Mouse (Mus musculus): Measurements from ENCODE around the gene C9. TPM values are rescaled to one million over a fixed set of nuclear protein-coding genes. Genes with fewer than 3 reads are reported as not detected.

The C9 gene
- not detected in 2 replicates for polyA plus RNA-seq (2012; rRNA removed)

DNA sequence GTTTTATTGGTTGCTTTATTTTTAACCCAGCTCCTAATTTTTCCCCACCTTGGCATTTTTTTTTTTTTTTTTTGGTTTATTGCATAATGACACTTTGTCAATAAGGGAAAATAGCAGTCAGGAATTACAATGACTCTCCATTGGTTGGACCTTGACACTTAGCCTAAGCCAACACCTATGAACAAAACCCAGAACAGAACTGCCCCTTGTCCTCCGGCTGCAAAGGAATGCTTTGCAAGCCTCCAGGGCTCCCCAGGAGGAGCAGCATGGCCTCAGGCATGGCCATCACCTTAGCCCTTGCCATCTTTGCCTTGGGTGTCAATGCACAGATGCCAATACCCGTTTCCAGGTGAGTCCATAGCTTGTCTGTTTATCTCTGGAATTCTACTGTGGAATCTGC, at the start of gene C9:
Gene C9 (plus strand): TSS at position 193 of the 400 bp plus-strand sequence.
- DNase-seq (ENCODE audit: low read depth, low spot score) = peak; percentile 18
- WGBS = 35% methylated on average over 2 of the region's 2 CpGs

DNA sequence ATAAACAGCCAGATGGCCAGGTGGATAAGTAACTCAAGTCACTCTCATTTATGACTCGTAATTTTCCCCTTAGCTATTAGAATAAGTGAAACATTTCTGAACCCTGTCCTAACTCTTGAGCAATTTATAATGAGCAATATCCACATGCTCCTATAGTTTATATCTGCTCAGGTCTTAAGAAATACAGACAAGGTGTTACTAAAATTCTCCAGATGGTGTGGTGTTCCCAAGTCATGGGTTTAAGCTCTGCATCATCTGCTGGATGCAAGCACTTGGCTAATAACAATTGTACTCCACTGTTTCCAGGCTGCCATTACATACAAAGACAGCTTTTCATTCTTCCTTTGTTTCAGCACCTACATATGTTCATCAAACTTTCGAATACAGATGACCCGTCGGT, 46.9 kb upstream of the C9 start:
- WGBS = 90% methylated on average over 4 of the region's 4 CpGs
- no peak for DNase-seq (ENCODE audit: low read depth, low spot score)

DNA sequence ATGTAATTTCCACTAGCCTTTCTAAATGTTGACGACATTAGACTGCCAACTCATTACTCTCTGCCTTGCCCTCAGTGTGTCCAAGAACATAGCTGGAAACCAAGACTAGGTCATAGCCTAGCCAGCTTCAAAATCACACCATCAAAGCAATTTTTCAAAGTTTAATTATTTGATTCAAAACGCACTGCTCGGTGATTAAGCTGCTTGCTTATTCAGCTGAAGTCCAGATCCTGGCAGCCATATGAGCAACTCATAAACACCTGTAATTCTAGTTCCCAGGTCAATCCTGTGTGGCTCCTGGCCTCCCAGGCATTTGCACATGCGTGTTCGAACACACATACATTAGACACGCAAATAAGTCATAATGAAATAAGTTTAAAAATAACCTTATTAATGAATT, 46.2 kb upstream of the C9 start:
- 78% methylated on average over 6 of the region's 6 CpGs for WGBS
- no peak for DNase-seq (ENCODE audit: low read depth, low spot score)

- no peak for DNase-seq (ENCODE audit: low read depth, low spot score)
- 83% methylated on average over 8 of the region's 8 CpGs for WGBS
Measured at GRCm38 (mm10) chr15:6400115-6400514, 45.0 kb upstream of the C9 start.

DNA sequence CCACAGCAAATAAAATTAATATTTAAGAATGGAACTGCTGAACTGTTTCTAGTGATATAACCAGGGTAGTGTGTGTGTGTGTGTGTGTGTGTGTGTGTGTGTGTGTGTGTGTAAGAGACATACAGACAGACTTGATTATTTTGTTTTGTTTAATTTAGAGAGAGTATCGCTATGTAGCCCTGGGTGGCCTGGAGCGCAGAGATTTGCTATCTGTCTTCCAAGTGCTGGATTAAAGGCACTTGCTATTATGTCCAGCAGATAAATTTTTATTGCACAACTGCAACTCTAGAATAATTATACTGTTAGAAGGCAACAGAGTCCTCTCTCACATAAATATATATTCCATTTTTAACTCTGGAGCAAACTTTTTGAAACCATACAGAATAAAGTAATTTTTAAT, 42.7 kb upstream of the C9 start:
- 63% methylated on average over 2 of the region's 2 CpGs for WGBS
- DNase-seq (ENCODE audit: low read depth, low spot score) = no peak

DNA sequence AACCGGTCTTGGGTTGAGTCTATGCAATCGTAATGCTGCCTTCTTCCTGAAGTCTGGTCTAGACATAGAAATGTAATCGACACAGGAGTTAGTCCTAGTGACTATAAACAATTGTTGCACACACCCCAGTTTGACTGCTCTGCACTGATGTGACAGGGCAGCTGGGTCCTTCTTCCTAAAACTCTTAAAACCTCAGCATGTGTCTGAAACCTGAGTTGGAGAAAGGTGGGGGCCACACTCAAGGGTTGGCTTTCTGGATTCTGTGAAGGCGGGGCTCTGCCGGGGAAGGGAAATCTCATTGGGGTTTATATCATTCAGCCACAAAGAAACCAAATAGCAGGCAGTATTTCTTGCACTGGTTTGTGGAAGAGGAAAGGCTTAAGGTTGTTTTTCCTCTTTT, 41.0 kb upstream of the C9 start:
- WGBS = 42% methylated on average over 5 of the region's 5 CpGs
- no peak for DNase-seq (ENCODE audit: low read depth, low spot score)

GRCm38 (mm10) chr15:6406771-6407170, 38.4 kb upstream of the C9 start:
- WGBS = 63% methylated on average over 6 of the region's 6 CpGs

GRCm38 (mm10) chr15:6409031-6409430, 36.1 kb upstream of the C9 start:
- no peak for DNase-seq (ENCODE audit: low read depth, low spot score)
- 69% methylated on average over 8 of the region's 8 CpGs for WGBS

More at GRCm38 (mm10) chr15:6406771-6407170, 38.4 kb upstream of the C9 start:
- no peak for DNase-seq (ENCODE audit: low read depth, low spot score)

GRCm38 (mm10) chr15:6410161-6410560, 35.0 kb upstream of the C9 start:
- DNase-seq (ENCODE audit: low read depth, low spot score) = no peak
- 63% methylated on average over 3 of the region's 3 CpGs for WGBS

GRCm38 (mm10) chr15:6411334-6411733, 33.8 kb upstream of the C9 start:
- DNase-seq (ENCODE audit: low read depth, low spot score) = no peak
- 67% methylated on average over 6 of the region's 6 CpGs for WGBS

- WGBS = 77% methylated on average over 5 of the region's 5 CpGs
- no peak for DNase-seq (ENCODE audit: low read depth, low spot score)
Measured at GRCm38 (mm10) chr15:6415317-6415716, 29.8 kb upstream of the C9 start.

DNA sequence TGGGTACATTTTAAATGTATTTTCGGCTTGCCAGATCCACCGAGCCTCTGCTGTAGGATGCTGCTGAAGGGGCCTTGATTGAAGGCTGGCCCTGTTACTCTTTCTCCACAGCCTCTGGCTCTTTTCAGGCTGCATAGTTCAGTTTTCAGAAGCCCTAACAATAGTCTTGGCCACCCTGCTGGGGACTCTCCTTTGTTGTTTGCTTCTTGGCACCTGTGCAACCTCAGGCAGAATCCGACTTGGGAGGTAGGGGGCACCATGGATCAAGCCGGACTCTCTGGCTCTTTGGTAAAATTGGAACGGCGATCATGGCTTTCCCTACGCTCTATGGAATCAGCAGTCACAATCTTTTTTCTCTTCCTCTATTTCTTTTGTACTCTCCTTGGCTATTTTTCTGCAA, 13.3 kb upstream of the C9 start:
- DNase-seq (ENCODE audit: low read depth, low spot score) = no peak
- 82% methylated on average over 7 of the region's 7 CpGs for WGBS

GRCm38 (mm10) chr15:6432411-6432810, 12.7 kb upstream of the C9 start:
- DNase-seq (ENCODE audit: low read depth, low spot score) = no peak
- WGBS = 74% methylated on average over 7 of the region's 7 CpGs

DNA sequence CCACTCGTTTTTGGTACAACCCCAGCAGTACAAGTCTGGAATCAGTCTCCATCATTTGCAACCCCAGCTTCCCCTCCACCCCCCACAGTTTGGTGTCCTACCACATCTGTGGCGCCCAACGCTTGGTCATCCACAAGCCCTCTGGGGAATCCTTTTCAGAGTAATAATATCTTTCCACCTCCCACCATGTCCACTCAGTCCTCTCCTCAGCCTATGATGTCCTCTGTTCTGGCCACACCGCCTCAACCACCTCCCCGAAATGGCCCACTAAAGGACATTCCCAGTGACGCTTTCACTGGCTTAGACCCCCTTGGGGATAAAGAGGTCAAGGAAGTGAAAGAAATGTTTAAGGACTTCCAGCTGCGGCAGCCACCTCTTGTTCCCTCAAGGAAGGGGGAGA, 9.8 kb upstream of the C9 start:
- WGBS = 86% methylated on average over 7 of the region's 7 CpGs
- DNase-seq (ENCODE audit: low read depth, low spot score) = no peak

DNA sequence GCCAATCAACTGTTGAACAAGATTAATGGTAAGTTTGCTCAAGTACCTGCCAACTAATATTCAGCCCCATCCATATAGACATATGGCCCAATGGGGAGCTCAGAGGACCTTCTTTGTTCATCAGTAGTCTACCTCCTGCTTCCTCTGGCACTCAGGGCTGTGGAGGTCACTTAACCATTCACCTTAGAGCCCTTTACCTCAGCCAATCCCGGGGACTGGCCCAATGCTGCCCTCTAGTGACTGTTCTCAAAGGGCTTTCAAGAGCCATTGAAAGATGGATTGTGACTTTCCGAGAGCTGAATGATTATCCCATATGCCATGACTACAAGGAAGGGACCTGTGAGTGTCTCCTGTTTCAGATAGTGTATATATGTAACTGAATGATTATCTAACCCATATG, 9.4 kb upstream of the C9 start:
- DNase-seq (ENCODE audit: low read depth, low spot score) = peak; percentile 18
- WGBS = 31% methylated on average over 2 of the region's 2 CpGs

DNA sequence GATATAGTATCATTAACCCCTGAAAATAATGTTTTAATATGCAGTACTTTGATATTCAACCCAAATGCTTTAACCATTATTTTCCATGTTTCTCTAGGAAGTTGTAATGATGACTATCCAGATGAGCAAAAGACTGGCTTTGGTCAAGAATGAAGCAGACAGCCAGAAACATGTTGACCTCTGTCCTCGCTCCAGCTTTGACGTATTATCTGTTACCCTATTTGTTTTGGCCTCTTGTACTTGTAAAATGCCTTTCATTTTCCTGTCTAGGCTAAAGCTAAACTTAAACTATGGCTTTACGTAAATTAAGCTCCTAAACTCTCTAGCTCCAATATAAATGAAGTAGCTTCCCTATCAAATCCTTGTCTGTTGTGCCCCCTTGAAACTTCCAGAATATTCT, 6.4 kb upstream of the C9 start:
- DNase-seq (ENCODE audit: low read depth, low spot score) = no peak
- 64% methylated on average over 3 of the region's 3 CpGs for WGBS

GRCm38 (mm10) chr15:6444452-6444851, 675 bp upstream of the C9 start:
- WGBS = 70% methylated on average over 2 of the region's 2 CpGs
- DNase-seq (ENCODE audit: low read depth, low spot score) = no peak

- 60% methylated on average over 1 of the region's 1 CpGs for WGBS
- DNase-seq (ENCODE audit: low read depth, low spot score) = no peak
Measured at GRCm38 (mm10) chr15:6446181-6446580, 1.1 kb downstream of the C9 start.

DNA sequence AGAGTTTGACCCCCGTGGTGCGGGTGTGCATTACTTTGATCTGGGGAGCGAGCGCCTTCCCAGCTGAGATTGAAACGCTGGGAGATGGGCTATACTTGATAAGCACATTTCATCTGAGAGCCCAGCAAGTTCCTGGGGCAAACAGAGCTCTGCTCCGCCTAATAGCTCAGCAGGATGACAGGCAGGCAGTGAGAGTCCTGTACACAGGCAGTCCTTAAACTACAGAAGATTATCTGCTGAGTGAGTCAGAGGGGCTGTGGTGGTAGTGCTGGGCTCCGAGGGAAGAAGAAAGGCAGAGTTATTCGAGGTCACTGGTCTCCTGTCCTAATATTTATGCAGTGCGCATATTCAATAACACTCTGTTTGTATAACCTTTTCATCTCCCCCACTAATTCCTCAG, 3.8 kb downstream of the C9 start:
- no peak for DNase-seq (ENCODE audit: low read depth, low spot score)

GRCm38 (mm10) chr15:6454461-6454860, 9.3 kb downstream of the C9 start:
- 68% methylated on average over 2 of the region's 2 CpGs for WGBS
- DNase-seq (ENCODE audit: low read depth, low spot score) = no peak

More for the DNA sequence above, 3.8 kb downstream of the C9 start:
- WGBS = 43% methylated on average over 9 of the region's 9 CpGs

DNA sequence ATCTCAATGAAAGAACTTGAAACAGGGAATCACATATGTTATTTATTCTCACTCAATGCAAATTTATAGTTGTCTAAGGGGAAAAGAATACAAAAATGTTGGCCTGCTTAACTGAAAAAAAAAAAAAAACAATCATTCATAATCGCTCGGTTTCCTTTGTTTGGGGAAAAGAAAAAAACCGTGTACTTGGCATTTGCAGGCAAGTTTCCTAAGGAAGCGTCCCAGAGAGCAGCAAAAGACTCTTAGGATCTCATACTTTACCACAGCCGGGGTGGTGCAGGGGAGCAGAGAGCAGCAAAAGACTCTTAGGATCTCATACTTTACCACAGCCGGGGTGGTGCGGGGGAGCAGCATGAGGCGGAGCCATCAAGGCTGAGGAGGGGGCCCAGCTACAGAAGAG, 16.3 kb downstream of the C9 start:
- WGBS = 72% methylated on average over 8 of the region's 8 CpGs
- DNase-seq (ENCODE audit: low read depth, low spot score) = no peak

DNA sequence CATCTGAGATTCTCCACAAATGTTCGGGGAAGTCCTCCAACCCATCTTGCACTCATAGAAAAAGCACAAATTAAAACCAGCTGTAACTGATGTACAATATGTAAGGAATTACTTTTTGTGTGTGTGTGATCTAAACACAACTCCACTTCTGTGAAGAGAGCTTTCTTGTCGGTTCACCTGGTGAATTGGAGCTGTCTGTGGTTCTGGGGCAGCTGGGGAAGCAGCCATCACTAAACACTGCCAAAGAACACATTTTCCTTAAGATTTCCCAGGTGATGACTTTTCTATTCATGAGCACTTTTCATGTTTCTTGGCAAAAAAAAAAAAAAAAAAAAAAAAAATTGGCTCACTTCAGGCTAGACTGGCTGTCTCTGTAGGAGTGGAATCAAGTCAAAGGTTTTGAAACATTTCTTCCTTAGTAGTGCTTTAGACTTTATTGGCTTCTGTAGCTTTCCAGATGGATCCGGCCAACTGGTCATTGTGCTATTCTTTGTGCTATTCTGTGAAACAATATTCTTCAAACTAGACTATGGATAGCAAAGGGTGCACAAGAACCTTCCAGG, 18.3 kb downstream of the C9 start:
- DNase-seq (ENCODE audit: low read depth, low spot score) = no peak
- 86% methylated on average over 3 of the region's 3 CpGs for WGBS

All from large intestine, adult 2 months (tissue).